Mouse (Mus musculus) 416B (cell line): Measurements from ENCODE around the gene Oaz1.

Experiments used
- DNase-seq: peaks from one replicate; pipeline ENCODE4 v3.0.0; 2011; ENCODE audit warnings: low read depth

Oaz1 gene

GRCm38 (mm10) chr10:80826151-80827062 lies at the start of gene Oaz1:
TSS of gene Oaz1 (plus strand) at chr10:80826656.
- DNase-seq, result peak; percentile 100

DNA sequence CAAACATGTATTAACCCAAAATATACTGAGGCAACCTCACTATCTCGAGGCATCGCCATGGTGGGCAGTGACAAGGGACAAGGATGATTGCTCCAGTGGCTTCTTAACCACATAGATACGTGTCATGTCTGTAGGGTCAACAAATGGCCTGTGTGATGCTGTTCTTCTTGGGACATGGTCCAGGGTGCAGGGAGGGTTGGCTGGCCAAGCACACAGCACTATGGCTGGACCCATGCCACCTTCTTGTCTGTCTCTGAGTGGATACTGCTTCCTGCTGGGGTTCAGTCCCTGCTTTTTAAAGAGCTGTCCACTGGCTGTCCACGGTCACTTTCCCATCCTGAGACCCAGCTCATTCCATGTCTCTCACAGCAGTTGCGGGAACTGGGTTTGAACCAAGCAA lies 49.3 kb upstream of the Oaz1 start:
- no peak for DNase-seq

GRCm38 (mm10) chr10:80779565-80779964 lies 46.9 kb upstream of the Oaz1 start:
- peak; percentile 39 for DNase-seq

DNA sequence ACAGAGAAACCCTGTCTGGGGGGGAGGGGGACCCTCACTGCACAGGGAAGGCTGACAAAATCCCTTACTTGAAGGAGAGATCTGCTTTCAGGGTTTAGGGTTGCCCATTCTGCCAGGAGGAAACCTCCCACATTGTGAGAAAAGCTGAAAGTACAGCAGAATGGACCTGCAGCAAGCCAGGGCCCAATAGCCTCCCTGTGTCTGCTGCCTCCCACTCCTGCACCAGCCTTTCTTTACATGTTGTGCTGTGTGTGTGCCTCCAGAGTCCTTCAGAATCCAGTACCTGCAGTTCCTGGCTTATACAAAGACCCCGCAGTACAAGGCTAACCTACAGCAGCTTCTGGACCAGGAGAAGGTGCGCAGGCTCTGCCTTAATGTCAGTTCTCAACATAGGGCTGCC lies 42.2 kb upstream of the Oaz1 start:
- DNase-seq, result no peak

- DNase-seq, result no peak
Measured at GRCm38 (mm10) chr10:80784871-80785270, 41.6 kb upstream of the Oaz1 start.

- DNase-seq, result no peak
Measured at GRCm38 (mm10) chr10:80785963-80786362, 40.5 kb upstream of the Oaz1 start.

GRCm38 (mm10) chr10:80787517-80787916 lies 38.9 kb upstream of the Oaz1 start:
- DNase-seq, result no peak

DNA sequence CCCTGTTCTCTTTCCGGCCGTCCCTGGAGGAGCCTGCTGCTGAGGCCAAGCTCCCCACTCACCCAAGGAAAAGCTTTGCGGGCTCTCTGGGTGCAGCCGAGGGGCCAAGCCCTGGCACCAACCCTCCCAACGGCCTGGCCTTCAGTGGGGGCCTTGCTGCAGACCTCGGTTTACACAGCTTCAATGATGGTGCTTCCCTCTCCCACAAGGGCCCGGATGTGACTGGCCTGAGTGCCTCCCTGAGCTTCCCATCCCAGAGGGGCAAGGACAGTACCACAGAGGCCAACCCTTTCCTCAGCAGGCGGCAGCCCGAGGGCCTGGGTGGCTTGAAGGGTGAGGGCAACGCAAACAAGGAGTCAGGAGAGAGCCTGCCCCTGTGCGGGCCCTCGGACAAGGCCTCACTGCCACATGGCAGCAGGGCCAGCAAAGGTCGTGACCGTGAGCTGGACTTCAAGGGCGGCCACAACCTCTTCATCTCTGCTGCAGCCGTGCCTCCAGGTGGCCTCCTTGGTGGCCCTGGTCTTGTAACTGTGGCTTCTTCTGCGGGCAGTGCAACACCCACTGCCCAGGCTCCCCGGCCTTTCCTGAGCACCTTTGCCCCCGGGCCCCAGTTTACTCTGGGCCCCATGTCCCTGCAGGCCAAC lies 35.6 kb upstream of the Oaz1 start:
- DNase-seq, result no peak

DNA sequence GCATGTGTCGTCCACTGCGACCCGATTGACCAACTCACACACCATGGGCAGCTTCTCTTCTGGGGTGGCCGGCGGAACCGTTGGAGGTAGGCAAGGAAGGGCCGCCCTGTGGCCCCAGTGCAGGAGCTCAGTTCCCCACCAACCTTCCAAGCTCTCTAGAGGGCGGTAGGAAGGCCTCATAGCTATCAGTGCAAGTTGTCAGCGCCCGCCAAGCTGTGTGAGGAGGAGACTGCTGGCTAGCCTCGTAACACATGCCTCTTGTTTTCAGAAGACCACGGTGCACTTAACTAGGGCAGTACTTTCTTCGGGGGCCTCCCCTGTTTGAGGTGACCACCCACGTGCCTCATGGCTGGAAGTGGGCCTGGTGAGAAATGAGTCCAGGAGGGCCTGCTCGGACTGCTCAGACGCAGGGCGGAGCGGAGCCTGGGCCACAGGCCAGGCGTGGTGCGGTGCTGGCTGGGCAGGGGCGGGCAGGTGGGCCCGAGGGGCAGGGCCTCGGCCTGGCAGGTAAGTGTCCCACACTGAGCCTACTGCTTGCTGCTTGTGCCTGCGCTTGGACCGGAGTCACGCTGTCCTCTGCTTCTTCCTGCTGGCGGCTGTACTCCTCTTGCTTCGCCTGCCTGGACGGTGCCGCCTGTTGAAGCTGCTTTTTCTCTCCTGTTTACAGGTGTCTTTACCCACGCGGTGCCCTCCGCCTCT lies 34.8 kb upstream of the Oaz1 start:
- no peak for DNase-seq

DNA sequence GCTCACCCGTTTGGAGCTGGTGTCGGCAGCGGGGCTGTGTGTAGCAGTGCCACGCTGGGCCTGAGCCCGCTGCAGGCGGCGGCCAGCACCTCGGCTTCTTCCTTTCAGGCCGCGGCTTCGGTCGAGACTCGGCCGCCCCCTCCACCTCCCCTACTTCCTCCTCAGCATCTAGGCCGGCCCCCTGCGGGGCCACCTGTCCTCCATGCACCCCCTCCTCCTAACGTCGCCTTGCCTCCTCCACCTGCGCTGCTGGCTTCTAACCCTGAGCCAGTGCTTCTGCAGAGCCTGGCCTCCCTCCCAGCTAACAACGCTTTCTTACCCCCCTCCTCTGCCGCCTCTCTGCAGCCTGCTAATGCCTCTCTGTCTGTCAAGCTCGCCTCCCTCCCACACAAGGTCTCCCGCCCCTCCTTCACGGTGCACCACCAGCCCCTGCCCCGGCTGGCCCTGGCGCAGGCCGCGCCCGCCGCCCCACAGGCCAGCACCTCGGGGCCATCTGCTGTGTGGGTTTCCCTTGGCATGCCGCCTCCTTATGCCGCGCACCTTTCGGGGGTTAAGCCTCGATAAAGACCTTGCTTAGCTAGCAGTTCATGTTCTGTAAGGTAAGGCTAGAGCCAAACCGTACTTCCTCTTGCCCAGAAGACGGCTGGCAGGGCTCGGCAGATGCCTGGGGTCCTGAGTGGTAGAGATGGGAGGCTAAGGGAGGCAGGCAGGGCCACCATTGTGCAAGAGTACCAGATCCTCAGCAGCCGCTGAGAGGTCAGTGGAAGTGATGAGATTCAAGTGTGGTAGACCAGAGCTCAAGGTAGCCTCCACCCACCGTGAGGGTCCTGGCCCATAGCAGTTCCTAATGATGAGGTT lies 34.1 kb upstream of the Oaz1 start:
- DNase-seq, result no peak

GRCm38 (mm10) chr10:80793033-80793784 lies 33.2 kb upstream of the Oaz1 start:
- DNase-seq, result no peak

DNA sequence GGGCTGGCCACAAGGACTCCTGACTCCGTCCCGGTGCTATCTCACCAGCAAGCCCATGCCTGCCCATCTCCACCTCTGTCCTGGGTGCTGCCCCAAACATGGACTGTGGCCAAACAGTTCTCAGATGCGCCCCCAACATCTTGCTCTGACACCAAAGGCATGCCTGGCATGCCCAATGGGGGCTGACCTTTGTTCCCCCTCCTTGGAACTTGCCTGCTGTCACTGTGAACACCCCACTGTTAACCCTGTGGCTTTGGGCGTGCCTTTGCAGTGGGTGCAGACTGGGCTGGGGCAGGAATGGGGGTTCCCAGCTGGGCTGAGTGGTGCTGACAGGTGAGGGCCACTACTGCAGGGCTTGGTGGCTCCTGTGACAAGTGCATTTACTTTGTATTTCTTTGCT lies 32.7 kb upstream of the Oaz1 start:
- DNase-seq, result no peak

GRCm38 (mm10) chr10:80794750-80795149 lies 31.7 kb upstream of the Oaz1 start:
- no peak for DNase-seq

GRCm38 (mm10) chr10:80796307-80796848 lies 30.1 kb upstream of the Oaz1 start:
- no peak for DNase-seq

DNA sequence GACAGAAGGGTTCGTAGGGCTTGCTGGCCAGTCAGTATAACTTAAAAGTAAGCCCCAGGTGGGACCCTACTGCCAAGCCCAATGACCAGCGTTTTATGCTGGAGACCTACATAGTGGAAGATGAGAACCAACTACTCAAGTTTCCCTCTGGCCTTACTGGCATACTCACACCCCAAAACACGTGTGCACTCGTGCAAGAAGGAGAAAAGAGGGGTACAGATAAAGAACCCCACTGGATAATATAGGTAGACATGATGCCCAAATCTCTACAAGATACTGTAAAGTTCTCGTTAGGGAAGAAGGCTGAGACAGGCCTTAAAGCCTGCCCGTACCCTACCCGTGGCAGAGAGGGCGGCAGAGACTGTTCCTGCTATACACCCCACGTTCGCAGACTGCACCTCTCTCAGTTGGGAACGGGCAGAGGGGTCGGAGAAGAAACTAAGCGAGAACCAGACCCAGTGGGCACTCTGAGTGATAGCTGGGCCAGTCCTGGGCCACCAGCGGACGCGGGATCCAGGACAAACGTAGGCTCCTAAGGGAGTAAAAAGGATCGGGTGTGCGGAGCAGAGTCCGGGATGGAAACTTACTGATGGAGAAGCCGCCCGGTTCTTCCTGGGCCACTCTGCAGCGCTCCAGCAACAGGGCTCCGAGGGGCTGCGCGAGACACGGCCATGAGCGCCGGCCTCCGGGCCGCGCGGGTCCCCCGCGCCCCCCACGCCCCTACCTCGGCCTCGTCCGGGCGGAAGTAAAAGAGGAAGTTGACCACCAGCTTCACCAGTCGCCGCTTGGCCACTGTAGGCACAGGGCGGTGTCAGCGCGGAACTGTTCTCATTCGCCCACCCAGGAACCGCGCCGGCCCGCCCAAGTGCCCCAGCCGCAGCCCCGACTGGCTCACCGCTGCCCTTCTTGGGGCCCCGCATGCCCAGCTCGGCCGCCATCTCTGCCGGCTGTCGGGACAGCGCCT lies 29.0 kb upstream of the Oaz1 start:
- DNase-seq, result peak; percentile 86

DNA sequence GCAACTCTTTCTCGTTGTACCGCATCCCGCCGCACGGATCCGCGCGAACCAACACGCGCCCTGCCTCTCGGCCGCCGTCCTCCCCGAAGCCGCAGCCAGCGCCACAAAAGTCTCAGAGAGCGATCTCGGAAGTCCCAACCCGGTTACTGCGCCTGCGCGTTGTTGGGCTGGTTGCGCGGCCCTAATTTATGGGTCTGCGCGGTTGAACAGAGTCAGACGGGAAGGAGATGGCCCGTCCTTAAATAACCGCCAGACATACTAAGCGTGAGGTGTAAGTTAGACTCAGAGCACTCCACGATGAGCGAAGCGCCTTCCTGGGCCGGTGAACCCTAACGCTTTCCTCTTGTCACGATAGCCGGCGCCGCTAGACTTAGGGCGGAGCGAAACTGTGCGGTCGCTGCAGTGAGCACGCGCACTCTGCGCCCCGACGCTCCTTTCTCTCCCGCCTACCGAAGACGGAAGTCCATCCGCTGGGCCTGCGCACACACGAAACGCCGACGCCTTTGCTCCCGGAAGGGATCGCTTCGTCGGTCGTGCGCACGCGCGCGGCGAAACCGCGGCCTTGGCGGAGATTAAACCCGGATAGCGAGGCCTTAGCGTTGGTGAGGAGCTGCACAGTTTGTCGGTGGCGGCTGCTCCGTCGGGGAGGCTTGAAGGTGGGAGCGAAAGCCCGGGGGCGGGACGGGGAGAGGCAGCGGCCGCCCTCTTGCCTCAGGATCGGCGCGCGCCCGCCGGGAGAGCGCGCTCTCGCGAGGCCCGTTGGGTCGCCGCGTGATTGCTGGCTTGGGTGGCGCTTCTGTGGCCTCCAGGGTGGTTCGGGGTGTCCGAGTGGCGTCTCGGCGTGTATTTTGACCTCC lies 28.1 kb upstream of the Oaz1 start, which contains the start of the genes Sf3a2 and Plekhj1:
Sf3a2 (plus strand) TSS at position 49 of the 857 bp plus-strand sequence.
Plekhj1 (minus strand) TSS at position 477 of the 857 bp plus-strand sequence.
- DNase-seq, result peak; percentile 99

GRCm38 (mm10) chr10:80799070-80799566 lies 27.3 kb upstream of the Oaz1 start:
- peak; percentile 62 for DNase-seq

DNA sequence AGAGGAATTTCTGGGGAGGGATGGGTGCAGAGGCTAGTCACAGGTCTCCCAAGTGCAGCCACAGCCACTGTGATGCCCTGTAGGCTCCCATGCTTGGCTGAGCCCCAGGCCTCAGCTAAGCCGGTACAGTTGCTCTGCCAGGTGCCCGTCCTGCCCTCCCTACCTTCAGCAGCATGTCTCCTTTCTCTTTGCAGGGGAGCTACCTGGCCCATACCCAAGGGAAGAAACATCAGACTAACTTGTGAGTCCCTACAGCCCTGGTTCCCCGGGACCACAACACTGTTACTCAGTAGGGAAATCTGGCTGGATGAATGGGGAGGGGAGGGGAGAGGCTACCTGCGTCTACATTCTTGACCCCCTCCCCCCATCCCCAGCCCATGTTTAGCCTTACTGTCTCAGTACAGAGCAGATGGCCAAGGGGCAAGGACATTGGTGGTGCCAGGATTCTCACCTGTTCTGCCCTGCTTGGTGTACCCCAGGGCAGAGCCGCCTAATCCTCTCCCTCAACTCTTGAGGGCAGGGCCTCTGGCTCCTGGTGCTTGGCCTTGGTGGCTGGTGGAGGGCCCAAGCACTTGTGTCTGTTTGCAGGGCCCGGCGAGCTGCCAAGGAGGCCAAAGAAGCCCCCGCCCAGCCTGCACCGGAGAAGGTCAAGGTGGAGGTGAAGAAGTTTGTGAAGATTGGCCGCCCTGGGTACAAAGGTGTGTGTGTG lies 24.1 kb upstream of the Oaz1 start:
- no peak for DNase-seq
